Mouse (Mus musculus): ENCODE measurements at regions not wholly inside any gene's neighbourhood (a gene's known extent, or its start where the extent isn't known, plus 50 kb on each side); places are given as distances from the start of the nearest gene placed in this dataset.

GRCm38 (mm10) chr5:126019781-126020180 is 488.2 kb downstream of the Tmem132b start:
- no peaks in the 10 kb centered on the region for H3K4me1 ChIP-seq (ENCODE audit: control insufficient read depth, insufficient read depth, low read length)
- intact Hi-C loops (cut with DNase I): no loop called here
- H3K4me3 ChIP-seq: no peak overlapping the region
- H3K9ac ChIP-seq (ENCODE audit: low read depth, low read length): no peak overlapping the region
- H3K36me3 ChIP-seq (ENCODE audit: control insufficient read depth, insufficient read depth, low read length): no peaks in the 10 kb centered on the region
- 88% methylated on average over 8 of the region's 8 CpGs for WGBS
- TF ChIP-seq CTCF (IDR thresholded peaks at IDR 0.05): no peak
- TF ChIP-seq EP300 (IDR thresholded peaks at IDR 0.05; ENCODE audit: insufficient read depth, low read depth, low read length): no peak
- no peak for DNase-seq
- no peaks in the 10 kb centered on the region for H3K79me2 ChIP-seq (replicated peaks; ENCODE audit: control insufficient read depth, insufficient read depth, low read length)
- no peaks in the 10 kb centered on the region for H3K27me3 ChIP-seq (ENCODE audit: control insufficient read depth, insufficient read depth, low read length)
- no peak overlapping the region for H3K27ac ChIP-seq

GRCm38 (mm10) chr5:126023906-126024305 is 492.3 kb downstream of the Tmem132b start:
- no peaks in the 10 kb centered on the region for H3K79me2 ChIP-seq (replicated peaks; ENCODE audit: control insufficient read depth, insufficient read depth, low read length)
- no peaks in the 10 kb centered on the region for H3K36me3 ChIP-seq (ENCODE audit: control insufficient read depth, insufficient read depth, low read length)
- WGBS: 37% methylated on average over 2 of the region's 2 CpGs
- intact Hi-C loops (cut with DNase I): no loop called here
- H3K4me1 ChIP-seq (ENCODE audit: control insufficient read depth, insufficient read depth, low read length): no peaks in the 10 kb centered on the region
- no peak for TF ChIP-seq POLR2A (IDR thresholded peaks at IDR 0.05; ENCODE audit: insufficient read depth, low read depth, low read length)
- TF ChIP-seq CTCF (IDR thresholded peaks at IDR 0.05): no peak
- no peak for TF ChIP-seq EP300 (IDR thresholded peaks at IDR 0.05; ENCODE audit: insufficient read depth, low read depth, low read length)
- no peaks in the 10 kb centered on the region for H3K27me3 ChIP-seq (ENCODE audit: control insufficient read depth, insufficient read depth, low read length)
- no peak overlapping the region for H3K27ac ChIP-seq
- no peak overlapping the region for H3K9ac ChIP-seq (ENCODE audit: low read depth, low read length)
- H3K4me3 ChIP-seq: no peak overlapping the region
- no peak for DNase-seq

DNA sequence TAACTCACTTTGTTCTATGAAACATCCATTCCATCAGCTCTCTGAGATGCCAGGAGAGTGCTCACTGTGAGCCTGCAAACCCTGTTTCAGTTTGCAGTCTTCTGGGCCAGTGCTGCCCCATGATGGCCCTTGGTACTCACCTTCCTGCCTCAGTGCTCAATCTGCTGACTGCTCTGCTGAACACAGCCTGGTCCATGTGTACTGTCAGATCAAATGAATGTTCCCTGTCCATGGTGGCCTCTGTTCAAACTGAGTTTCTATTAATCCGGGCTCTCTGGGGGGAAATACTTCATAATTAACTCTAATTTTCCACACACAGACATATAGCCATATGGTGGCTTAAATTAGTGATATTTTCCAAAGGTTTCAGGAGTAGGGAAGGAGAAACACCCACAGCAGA is 503.3 kb downstream of the Tmem132b start:
- WGBS: 68% methylated on average over 1 of the region's 1 CpGs
- Histone ChIP-seq H3K27ac (no peak overlapping the region), H3K36me3 (ENCODE audit: control insufficient read depth, insufficient read depth, low read length) (no peaks in the 10 kb centered on the region), H3K4me1 (ENCODE audit: control insufficient read depth, insufficient read depth, low read length) (no peaks in the 10 kb centered on the region), H3K4me3 (no peak overlapping the region), H3K27me3 (ENCODE audit: control insufficient read depth, insufficient read depth, low read length) (no peaks in the 10 kb centered on the region), H3K9ac (ENCODE audit: low read depth, low read length) (no peak overlapping the region), H3K79me2 (replicated peaks; ENCODE audit: control insufficient read depth, insufficient read depth, low read length) (no peaks in the 10 kb centered on the region)
- intact Hi-C loops (cut with DNase I): no loop called here
- DNase-seq: no peak
- no peak for TF ChIP-seq CTCF (IDR thresholded peaks at IDR 0.05)
- no peak for TF ChIP-seq POLR2A (IDR thresholded peaks at IDR 0.05; ENCODE audit: insufficient read depth, low read depth, low read length)
- TF ChIP-seq EP300 (IDR thresholded peaks at IDR 0.05; ENCODE audit: insufficient read depth, low read depth, low read length): no peak

DNA sequence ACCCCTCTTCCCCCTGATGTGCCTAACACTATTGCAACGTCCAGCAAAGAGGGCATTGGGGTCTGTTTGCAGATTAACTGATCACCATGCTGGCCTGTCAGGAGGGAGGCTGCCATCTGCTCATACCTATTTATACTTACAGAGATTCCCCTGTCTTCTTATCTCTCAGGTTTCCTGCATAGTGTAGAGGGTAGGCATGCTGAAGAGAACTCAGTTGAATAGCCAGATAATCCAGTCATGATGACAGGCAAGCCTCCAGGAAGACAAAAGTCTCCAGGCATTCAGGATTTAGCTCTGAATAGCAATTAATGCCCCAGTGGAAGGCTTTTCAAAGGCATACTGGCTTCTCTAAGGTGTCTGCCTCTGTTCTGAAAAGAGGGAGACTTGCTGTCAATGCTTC is 505.1 kb downstream of the Tmem132b start:
- no peaks in the 10 kb centered on the region for H3K4me1 ChIP-seq (ENCODE audit: control insufficient read depth, insufficient read depth, low read length)
- H3K27me3 ChIP-seq (ENCODE audit: control insufficient read depth, insufficient read depth, low read length): no peaks in the 10 kb centered on the region
- no peak overlapping the region for H3K27ac ChIP-seq
- no peak overlapping the region for H3K4me3 ChIP-seq
- H3K79me2 ChIP-seq (replicated peaks; ENCODE audit: control insufficient read depth, insufficient read depth, low read length): no peaks in the 10 kb centered on the region
- no peaks in the 10 kb centered on the region for H3K36me3 ChIP-seq (ENCODE audit: control insufficient read depth, insufficient read depth, low read length)
- intact Hi-C loops (cut with DNase I): no loop called here
- no peak for DNase-seq
- no peak for TF ChIP-seq EP300 (IDR thresholded peaks at IDR 0.05; ENCODE audit: insufficient read depth, low read depth, low read length)
- TF ChIP-seq CTCF (IDR thresholded peaks at IDR 0.05): no peak
- H3K9ac ChIP-seq (ENCODE audit: low read depth, low read length): no peak overlapping the region
- WGBS: 0% methylated on average over 1 of the region's 1 CpGs

- DNase-seq: no peak
- Histone ChIP-seq H3K9ac (ENCODE audit: low read depth, low read length) (no peak overlapping the region), H3K36me3 (ENCODE audit: control insufficient read depth, insufficient read depth, low read length) (no peaks in the 10 kb centered on the region), H3K79me2 (replicated peaks; ENCODE audit: control insufficient read depth, insufficient read depth, low read length) (no peaks in the 10 kb centered on the region), H3K27me3 (ENCODE audit: control insufficient read depth, insufficient read depth, low read length) (no peaks in the 10 kb centered on the region), H3K4me3 (no peak overlapping the region), H3K27ac (no peak overlapping the region), H3K4me1 (ENCODE audit: control insufficient read depth, insufficient read depth, low read length) (no peaks in the 10 kb centered on the region)
- TF ChIP-seq EP300 (IDR thresholded peaks at IDR 0.05; ENCODE audit: insufficient read depth, low read depth, low read length) (no peak), POLR2A (IDR thresholded peaks at IDR 0.05; ENCODE audit: insufficient read depth, low read depth, low read length) (no peak), CTCF (IDR thresholded peaks at IDR 0.05) (0 out of 2 replicates have a peak, but pooled peaks have one; percentile 13)
- 69% methylated on average over 3 of the region's 3 CpGs for WGBS
- intact Hi-C loops (cut with DNase I): no loop called here
These were observed 514.2 kb downstream of the Tmem132b start for GRCm38 (mm10) chr5:126045761-126046160.

- no peak overlapping the region for H3K27ac ChIP-seq
- H3K79me2 ChIP-seq (replicated peaks; ENCODE audit: control insufficient read depth, insufficient read depth, low read length): no peaks in the 10 kb centered on the region
- no peaks in the 10 kb centered on the region for H3K4me1 ChIP-seq (ENCODE audit: control insufficient read depth, insufficient read depth, low read length)
- H3K4me3 ChIP-seq: no peak overlapping the region
- TF ChIP-seq EP300 (IDR thresholded peaks at IDR 0.05; ENCODE audit: insufficient read depth, low read depth, low read length): no peak
- TF ChIP-seq POLR2A (IDR thresholded peaks at IDR 0.05; ENCODE audit: insufficient read depth, low read depth, low read length): no peak
- TF ChIP-seq CTCF (IDR thresholded peaks at IDR 0.05): no peak
- intact Hi-C loops (cut with DNase I): no loop called here
- H3K9ac ChIP-seq (ENCODE audit: low read depth, low read length): no peak overlapping the region
- DNase-seq: no peak
- no peaks in the 10 kb centered on the region for H3K36me3 ChIP-seq (ENCODE audit: control insufficient read depth, insufficient read depth, low read length)
- H3K27me3 ChIP-seq (ENCODE audit: control insufficient read depth, insufficient read depth, low read length): no peaks in the 10 kb centered on the region
These were observed 532.1 kb downstream of the Tmem132b start for GRCm38 (mm10) chr5:126063644-126064043.

All from heart, adult 2 months (tissue).